Mouse (Mus musculus) midbrain, embryonic 13.5 days (tissue): ENCODE results near the gene Cyb5b. TPM values are rescaled to one million over a fixed set of nuclear protein-coding genes. Genes with fewer than 3 reads are reported as not detected.

Experiments
- ATAC-seq: fragments of 200-750 bp; cut with Nextera tagmentation; 2 replicates; pipeline ENCODE4 v1.8.0; 2017; ENCODE audit warnings: mild to moderate bottlenecking, moderate TSS enrichment, moderate library complexity
- H3K27ac ChIP-seq: fragments of 300-500 bp; sonication (generic); 2 replicates; pipeline ENCODE4 v1.5.1; 2015; ENCODE audit warnings: inconsistent platforms, mild to moderate bottlenecking, moderate library complexity
- H3K27me3 ChIP-seq: fragments of 300-500 bp; sonication (generic); 2 replicates; pipeline ENCODE4 v1.6.1; 2015; ENCODE audit warnings: mild to moderate bottlenecking, inconsistent platforms
- H3K36me3 ChIP-seq: fragments of 300-500 bp; sonication (generic); 2 replicates; pipeline ENCODE4 v1.6.1; 2015; ENCODE audit warnings: mild to moderate bottlenecking, inconsistent platforms
- H3K4me1 ChIP-seq: fragments of 300-500 bp; sonication (generic); replicated peaks from 2 replicates; pipeline ENCODE4 v1.6.1; 2015; ENCODE audit warnings: inconsistent platforms
- H3K4me2 ChIP-seq: fragments of 300-500 bp; sonication (generic); replicated peaks from 2 replicates; pipeline ENCODE4 v1.6.1; 2015; ENCODE audit warnings: moderate library complexity, mild to moderate bottlenecking, inconsistent platforms
- H3K4me3 ChIP-seq: fragments of 300-500 bp; sonication (generic); replicated peaks from 2 replicates; pipeline ENCODE4 v1.5.1; 2015; ENCODE audit warnings: mild to moderate bottlenecking, inconsistent platforms
- H3K9ac ChIP-seq: fragments of 300-500 bp; sonication (generic); replicated peaks from 2 replicates; pipeline ENCODE4 v1.6.1; 2015; ENCODE audit warnings: mild to moderate bottlenecking, inconsistent platforms
- H3K9me3 ChIP-seq: fragments of 300-500 bp; sonication (generic); 2 replicates; pipeline ENCODE4 v1.6.1; 2016; ENCODE audit warnings: mild to moderate bottlenecking, inconsistent platforms
- WGBS: fragments of 180-500 bp; shearing (Covaris S2); methylation state at CpG from one replicate; pipeline ENCODE4 v1.1.7; 2015; 5-methylcytosine and 5-hydroxymethylcytosine counted together
- polyA plus RNA-seq: library from polyadenylated mRNA; unstranded; fragments of >200 nt; fragmentation: Nextera tagmentation; extraction: Ambion mirVana; gene quantifications from 2 replicates; pipeline ENCODE4 v1.2.1, GENCODE M21; 2015

The Cyb5b gene
- polyA plus RNA-seq, 1 experiment from 2014 or later, result 114 TPM

GRCm38 (mm10) chr8:107133881-107134280 is 16.6 kb upstream of the Cyb5b start:
- no peak overlapping the region for H3K27ac ChIP-seq
- ATAC-seq, result no peak
- no peak overlapping the region for H3K4me3 ChIP-seq
- 0 out of 2 replicates have a peak, but pooled peaks cover 6% of the 10 kb centered on the region for H3K4me1 ChIP-seq
- 64% methylated on average over 6 of the region's 6 CpGs for WGBS
- H3K27me3 ChIP-seq, result no peaks in the 10 kb centered on the region
- no peaks in the 10 kb centered on the region for H3K9me3 ChIP-seq
- no peaks in the 10 kb centered on the region for H3K36me3 ChIP-seq
- H3K9ac ChIP-seq, result no peak overlapping the region
- H3K4me2 ChIP-seq, result no peak overlapping the region

- WGBS, result 29% methylated on average over 8 of the region's 8 CpGs
- Histone ChIP-seq H3K9ac (no peak overlapping the region), H3K27ac (no peak overlapping the region), H3K4me3 (no peak overlapping the region), H3K4me2 (no peak overlapping the region), H3K27me3 (no peaks in the 10 kb centered on the region), H3K4me1 (no peaks in the 10 kb centered on the region), H3K36me3 (no peaks in the 10 kb centered on the region), H3K9me3 (no peaks in the 10 kb centered on the region)
- ATAC-seq, result no peak
These were observed 14.3 kb upstream of the Cyb5b start for GRCm38 (mm10) chr8:107136003-107136612.

- Histone ChIP-seq H3K36me3 (no peaks in the 10 kb centered on the region), H3K9me3 (no peaks in the 10 kb centered on the region), H3K4me3 (no peak overlapping the region), H3K27ac (no peak overlapping the region), H3K4me2 (no peak overlapping the region), H3K27me3 (no peaks in the 10 kb centered on the region), H3K4me1 (no peaks in the 10 kb centered on the region), H3K9ac (no peak overlapping the region)
- WGBS, result 85% methylated on average over 6 of the region's 6 CpGs
- no peak for ATAC-seq
These were observed 12.8 kb upstream of the Cyb5b start for GRCm38 (mm10) chr8:107137591-107137990.

- H3K9ac ChIP-seq, result no peak overlapping the region
- no peaks in the 10 kb centered on the region for H3K4me1 ChIP-seq
- ATAC-seq, result no peak
- H3K9me3 ChIP-seq, result no peaks in the 10 kb centered on the region
- H3K4me3 ChIP-seq, result no peak overlapping the region
- H3K27me3 ChIP-seq, result no peaks in the 10 kb centered on the region
- H3K4me2 ChIP-seq, result no peak overlapping the region
- 91% methylated on average over 5 of the region's 5 CpGs for WGBS
- no peak overlapping the region for H3K27ac ChIP-seq
- no peaks in the 10 kb centered on the region for H3K36me3 ChIP-seq
These were observed 12.1 kb upstream of the Cyb5b start for GRCm38 (mm10) chr8:107138338-107138737.

- Histone ChIP-seq H3K4me1 (no peaks in the 10 kb centered on the region), H3K9me3 (no peaks in the 10 kb centered on the region), H3K4me2 (no peak overlapping the region), H3K27ac (no peak overlapping the region), H3K4me3 (no peak overlapping the region), H3K9ac (no peak overlapping the region), H3K36me3 (no peaks in the 10 kb centered on the region), H3K27me3 (no peaks in the 10 kb centered on the region)
- no peak for ATAC-seq
- 56% methylated on average over 13 of the region's 13 CpGs for WGBS
These were observed 10.6 kb upstream of the Cyb5b start for GRCm38 (mm10) chr8:107139704-107140470.

GRCm38 (mm10) chr8:107142539-107142938 is 7.9 kb upstream of the Cyb5b start:
- no peak overlapping the region for H3K4me2 ChIP-seq
- no peaks in the 10 kb centered on the region for H3K4me1 ChIP-seq
- no peaks in the 10 kb centered on the region for H3K36me3 ChIP-seq
- no peak for ATAC-seq
- no peaks in the 10 kb centered on the region for H3K27me3 ChIP-seq
- 91% methylated on average over 4 of the region's 4 CpGs for WGBS
- H3K27ac ChIP-seq, result no peak overlapping the region
- H3K4me3 ChIP-seq, result no peak overlapping the region
- H3K9ac ChIP-seq, result no peak overlapping the region
- H3K9me3 ChIP-seq, result no peaks in the 10 kb centered on the region

GRCm38 (mm10) chr8:107143501-107143900 is 6.9 kb upstream of the Cyb5b start:
- 54% methylated on average over 4 of the region's 4 CpGs for whole genome bisulfite sequencing
- Histone ChIP-seq H3K36me3 (no peaks in the 10 kb centered on the region), H3K27ac (no peak overlapping the region), H3K4me2 (no peak overlapping the region), H3K9ac (no peak overlapping the region), H3K27me3 (no peaks in the 10 kb centered on the region), H3K4me3 (no peak overlapping the region), H3K4me1 (no peaks in the 10 kb centered on the region), H3K9me3 (no peaks in the 10 kb centered on the region)
- no peak for ATAC-seq

- Histone ChIP-seq H3K27me3 (no peaks in the 10 kb centered on the region), H3K9me3 (no peaks in the 10 kb centered on the region), H3K4me3 (no peak overlapping the region), H3K4me2 (no peak overlapping the region), H3K4me1 (peaks cover 7% of the 10 kb centered on the region), H3K27ac (no peak overlapping the region), H3K9ac (no peak overlapping the region), H3K36me3 (no peaks in the 10 kb centered on the region)
- ATAC-seq, result no peak
These were observed 4.3 kb upstream of the Cyb5b start for GRCm38 (mm10) chr8:107146186-107146585.

- ATAC-seq, result no peak
- H3K27ac ChIP-seq, result no peak overlapping the region
These were observed 1.6 kb upstream of the Cyb5b start for GRCm38 (mm10) chr8:107148802-107149201.

GRCm38 (mm10) chr8:107150057-107150403 is 410 bp upstream of the Cyb5b start:
- WGBS, result 21% methylated on average over 6 of the region's 6 CpGs
- no peak; the same call in 1 of the 2 replicates for ATAC-seq

More at GRCm38 (mm10) chr8:107148802-107149201, 1.6 kb upstream of the Cyb5b start:
- Histone ChIP-seq H3K9me3 (no peaks in the 10 kb centered on the region), H3K4me2 (no peak overlapping the region), H3K36me3 (peaks cover 14% of the 10 kb centered on the region), H3K9ac (no peak overlapping the region), H3K4me3 (no peak overlapping the region), H3K27me3 (no peaks in the 10 kb centered on the region), H3K4me1 (peaks cover 12% of the 10 kb centered on the region)
- 86% methylated on average over 5 of the region's 5 CpGs for WGBS

GRCm38 (mm10) chr8:107151212-107151920 is 926 bp downstream of the Cyb5b start:
- Histone ChIP-seq H3K9ac (peak overlapping the region; percentile 89), H3K4me1 (peaks cover 12% of the 10 kb centered on the region), H3K27ac (no peak overlapping the region), H3K36me3 (peaks cover 35% of the 10 kb centered on the region), H3K9me3 (no peaks in the 10 kb centered on the region), H3K27me3 (no peaks in the 10 kb centered on the region), H3K4me3 (peak overlapping the region; percentile 84), H3K4me2 (peak overlapping the region; percentile 71)
- ATAC-seq, result no peak
- 81% methylated on average over 7 of the region's 7 CpGs for WGBS

More at GRCm38 (mm10) chr8:107150057-107150403, 410 bp upstream of the Cyb5b start:
- Histone ChIP-seq H3K36me3 (peaks cover 23% of the 10 kb centered on the region), H3K9ac (peak overlapping the region; percentile 89), H3K4me3 (peak overlapping the region; percentile 84), H3K9me3 (no peaks in the 10 kb centered on the region), H3K27me3 (no peaks in the 10 kb centered on the region), H3K4me1 (peaks cover 12% of the 10 kb centered on the region), H3K27ac (peak overlapping the region; percentile 79), H3K4me2 (peak overlapping the region; percentile 71)
